Comparison of ENCODE assay signal across 10 mouse cellular contexts in genomic region chr15:74382556-74382955, GRCm38 (mm10).
DNase-seq lines count a peak whose midpoint lies in the region; ATAC-seq and TF ChIP-seq lines count a peak whose summit lies in the region.
"Had no signal": no experiment of that assay in that cellular context is flagged by ENCODE, and none has a peak within 500 bp of the region (broad histone marks: within the 10 kb centered on the region; RNA-seq: fewer than 3 reads in every experiment).

No protein-coding gene starts in this region.

- ATAC-seq in kidney, embryonic 16.5 days (ENCODE audit: low FRiP score, low TSS enrichment), result no peak
- ATAC-seq in limb, embryonic 12.5 days (ENCODE audit: insufficient number of reproducible peaks, insufficient read depth, low FRiP score, low TSS enrichment, low read depth), result peak; percentile 27; the same call in 1 of the 2 replicates
- ATAC-seq in frontal cortex, adult (ENCODE audit: low TSS enrichment), result no peak

- no peak overlapping the region for H3K27ac ChIP-seq in kidney, adult 2 months (ENCODE audit: insufficient read depth, low read depth, low read length)
- no peak overlapping the region for H3K27ac ChIP-seq in kidney, embryonic 16.5 days (ENCODE audit: low read length)
- H3K27ac ChIP-seq in MEL (ENCODE audit: control insufficient read depth, low read depth, low read length), result no peak overlapping the region
- H3K27ac ChIP-seq in limb, embryonic 12.5 days, result no peak overlapping the region

- TF ChIP-seq EP300 in MEL (IDR thresholded peaks at IDR 0.05; ENCODE audit: low read depth in 1 of 2, low read length in 2 of 2), result no peak

- no peak for TF ChIP-seq CTCF in kidney, adult 2 months (conservative IDR thresholded peaks at IDR 0.05; ENCODE audit: insufficient read depth, insufficient read length, low read depth, low read length)
- TF ChIP-seq CTCF in MEL (IDR thresholded peaks at IDR 0.05 in 2 of 3, conservative IDR thresholded peaks at IDR 0.05 in 1 of 3; ENCODE audit: control insufficient read depth in 1 of 3, insufficient read depth in 1 of 3, low read depth in 2 of 3, low read length in 3 of 3, poor library complexity in 1 of 3, severe bottlenecking in 1 of 3), result no peak
- TF ChIP-seq CTCF in brain, embryonic 14.5 days (IDR thresholded peaks at IDR 0.05; ENCODE audit: borderline replicate concordance, extremely low read depth, insufficient read depth, insufficient read length), result no peak

- no peak for TF ChIP-seq POLR2A in kidney, adult 2 months (IDR thresholded peaks at IDR 0.05; ENCODE audit: low read depth, low read length)
- no peak for TF ChIP-seq POLR2A in MEL (IDR thresholded peaks at IDR 0.05; ENCODE audit: control insufficient read depth in 1 of 2, insufficient read depth in 1 of 2, low read depth in 1 of 2, low read length in 2 of 2, poor library complexity in 1 of 2)
- TF ChIP-seq POLR2A in brain, embryonic 14.5 days (IDR thresholded peaks at IDR 0.05; ENCODE audit: borderline replicate concordance, extremely low read depth, insufficient read depth, insufficient read length, poor library complexity, severe bottlenecking), result no peak

- no peak overlapping the region for H3K9ac ChIP-seq in kidney, embryonic 16.5 days (replicated peaks; ENCODE audit: low read length)
- H3K9ac ChIP-seq in MEL (ENCODE audit: control insufficient read depth, low read depth, low read length, poor library complexity, severe bottlenecking), result no peak overlapping the region
- H3K9ac ChIP-seq in limb, embryonic 12.5 days (replicated peaks), result no peak overlapping the region

- H3K36me3 ChIP-seq in kidney, adult 2 months (ENCODE audit: control insufficient read depth, insufficient read depth, low read length), result no peaks in the 10 kb centered on the region
- H3K36me3 ChIP-seq in kidney, embryonic 16.5 days (ENCODE audit: insufficient read depth, low read length), result no peaks in the 10 kb centered on the region
- H3K36me3 ChIP-seq in MEL (ENCODE audit: control insufficient read depth in 1 of 2, insufficient read depth in 2 of 2, low read length in 2 of 2), result no peaks in the 10 kb centered on the region
- no peaks in the 10 kb centered on the region for H3K36me3 ChIP-seq in limb, embryonic 12.5 days

- no peak overlapping the region for H3K4me2 ChIP-seq in kidney, embryonic 16.5 days (replicated peaks; ENCODE audit: low read depth, low read length)
- no peak overlapping the region for H3K4me2 ChIP-seq in limb, embryonic 12.5 days

- DNase-seq in kidney, adult 2 months, result peak; percentile 7
- DNase-seq in MEL (ENCODE audit: low read depth, low spot score), result peak; percentile 27
- DNase-seq in brain, embryonic 14.5 days (ENCODE audit: low read depth), result peak; percentile 35
- DNase-seq in right cerebral cortex, postnatal 25 days, result no peak
- no peak for DNase-seq in frontal cortex, adult 2 months (ENCODE audit: extremely low spot score in 1 of 2, low spot score in 1 of 2)
- DNase-seq: layer of hippocampus, adult 9-11 months had no signal

- H3K9me3 ChIP-seq in kidney, embryonic 16.5 days (ENCODE audit: low read length), result no peaks in the 10 kb centered on the region
- no peaks in the 10 kb centered on the region for H3K9me3 ChIP-seq in MEL (replicated peaks; ENCODE audit: insufficient read depth, low read length)
- H3K9me3 ChIP-seq in limb, embryonic 12.5 days, result no peaks in the 10 kb centered on the region

- no peak overlapping the region for H3K4me3 ChIP-seq in kidney, adult 2 months (ENCODE audit: insufficient read depth, low read depth, low read length)
- H3K4me3 ChIP-seq in kidney, embryonic 16.5 days (ENCODE audit: low read length), result no peak overlapping the region
- H3K4me3 ChIP-seq in MEL (ENCODE audit: control insufficient read depth in 1 of 2, insufficient read depth in 1 of 2, low read depth in 2 of 2, low read length in 2 of 2), result no peak overlapping the region
- H3K4me3 ChIP-seq in limb, embryonic 12.5 days (replicated peaks), result no peak overlapping the region
- H3K4me3 ChIP-seq: erythroblast, embryonic 14.5 days had no signal

- no peaks in the 10 kb centered on the region for H3K4me1 ChIP-seq in kidney, adult 2 months (ENCODE audit: control insufficient read depth, insufficient read depth, low read length)
- no peaks in the 10 kb centered on the region for H3K4me1 ChIP-seq in kidney, embryonic 16.5 days (ENCODE audit: insufficient read depth, low read length)
- no peaks in the 10 kb centered on the region for H3K4me1 ChIP-seq in MEL (ENCODE audit: control insufficient read depth in 1 of 2, insufficient read depth in 2 of 2, low read length in 2 of 2)
- no peaks in the 10 kb centered on the region for H3K4me1 ChIP-seq in limb, embryonic 12.5 days (replicated peaks)

- no peaks in the 10 kb centered on the region for H3K27me3 ChIP-seq in kidney, adult 2 months (replicated peaks; ENCODE audit: control insufficient read depth, insufficient read depth, low read length)
- no peaks in the 10 kb centered on the region for H3K27me3 ChIP-seq in kidney, embryonic 16.5 days (ENCODE audit: insufficient read depth, low read length)
- no peaks in the 10 kb centered on the region for H3K27me3 ChIP-seq in MEL (ENCODE audit: control insufficient read depth in 1 of 2, insufficient read depth in 2 of 2, low read length in 2 of 2)
- no peaks in the 10 kb centered on the region for H3K27me3 ChIP-seq in limb, embryonic 12.5 days

- TF ChIP-seq RAD21 in MEL (IDR thresholded peaks at IDR 0.05; ENCODE audit: low read depth, low read length), result no peak

- no peaks in the 10 kb centered on the region for H3K79me2 ChIP-seq in MEL (ENCODE audit: control insufficient read depth, insufficient read depth, low read length, poor library complexity)

- WGBS in kidney, adult 2 months, result 64% methylated on average over 4 of the region's 4 CpGs
- 60% methylated on average over 4 of the region's 4 CpGs for WGBS in kidney, embryonic 16.5 days
- WGBS in limb, embryonic 12.5 days, result 55% methylated on average over 4 of the region's 4 CpGs

TF ChIP-seq in MEL, 35 proteins besides CTCF, POLR2A, EP300 and RAD21:
- TF ChIP-seq TCF12 (IDR thresholded peaks at IDR 0.05; ENCODE audit: low read depth, low read length) (no peak), MXI1 (IDR thresholded peaks at IDR 0.05; ENCODE audit: low read depth, low read length) (no peak), JUND (IDR thresholded peaks at IDR 0.05; ENCODE audit: low read depth, low read length) (no peak), GABPA (IDR thresholded peaks at IDR 0.05; ENCODE audit: low read depth, low read length) (no peak), ZMIZ1 (IDR thresholded peaks at IDR 0.05; ENCODE audit: low read depth, low read length) (no peak), RCOR1 (IDR thresholded peaks at IDR 0.05; ENCODE audit: low read depth, low read length) (no peak), MYC (IDR thresholded peaks at IDR 0.05; ENCODE audit: low read depth, low read length) (no peak), SIN3A (IDR thresholded peaks at IDR 0.05; ENCODE audit: low read length) (no peak), CHD2 (IDR thresholded peaks at IDR 0.05; ENCODE audit: low read length) (no peak), E2F4 (IDR thresholded peaks at IDR 0.05; ENCODE audit: borderline replicate concordance, low read depth, low read length) (no peak), HCFC1 (IDR thresholded peaks at IDR 0.05; ENCODE audit: low read depth, low read length) (no peak), NELFE (IDR thresholded peaks at IDR 0.05; ENCODE audit: low read depth, low read length) (no peak), UBTF (IDR thresholded peaks at IDR 0.05; ENCODE audit: borderline replicate concordance, insufficient read depth, low read depth, low read length) (no peak), POLR2AphosphoS2 (IDR thresholded peaks at IDR 0.05; ENCODE audit: low read length) (no peak), ZKSCAN1 (IDR thresholded peaks at IDR 0.05; ENCODE audit: low read depth, low read length) (no peak), CHD1 (IDR thresholded peaks at IDR 0.05; ENCODE audit: low read depth, low read length) (no peak), MEF2A (IDR thresholded peaks at IDR 0.05; ENCODE audit: extremely low read depth, insufficient replicate concordance, low read depth, low read length, poor library complexity, severe bottlenecking) (no peak), MAX (IDR thresholded peaks at IDR 0.05; ENCODE audit: low read length) (no peak)

Comparison
In these comparisons a context has a peak if more than half of its experiments do, and no peak if none do; other contexts are left out.
1. DNase-seq: peak in kidney, adult 2 months (single experiment), MEL (single experiment) and brain, embryonic 14.5 days (single experiment); none in right cerebral cortex, postnatal 25 days (single experiment) and frontal cortex, adult 2 months (0 of 2).